Mouse (Mus musculus) limb, embryonic 11.5 days (tissue): ENCODE results near the gene Nudt4. TPM values are rescaled to one million over a fixed set of nuclear protein-coding genes. Genes with fewer than 3 reads are reported as not detected.

Experiments used
- ATAC-seq: fragments of 200-750 bp; cut with Nextera tagmentation; 2 replicates; pipeline ENCODE4 v1.8.0; 2017; ENCODE audit warnings: low read depth; ENCODE audit not compliant: insufficient number of reproducible peaks, low FRiP score, low TSS enrichment
- DNase-seq: peaks from one replicate; pipeline ENCODE4 v3.0.0-alpha.2; 2015; ENCODE audit warnings: low spot score
- H3K27ac ChIP-seq: fragments of 300-500 bp; sonication (generic); replicated peaks from 2 replicates; pipeline ENCODE4 v1.5.1; 2014; ENCODE audit warnings: low read depth, mild to moderate bottlenecking, low read length
- H3K27me3 ChIP-seq: fragments of 300-500 bp; sonication (generic); 2 replicates; pipeline ENCODE4 v1.6.1; 2014; ENCODE audit warnings: mild to moderate bottlenecking, low read length, mixed read lengths; ENCODE audit not compliant: control insufficient read depth, insufficient read depth
- H3K36me3 ChIP-seq: fragments of 300-500 bp; sonication (generic); 2 replicates; pipeline ENCODE4 v1.6.1; 2014; ENCODE audit warnings: mild to moderate bottlenecking, low read length, moderate library complexity, mixed read lengths; ENCODE audit not compliant: control insufficient read depth, insufficient read depth
- H3K4me1 ChIP-seq: fragments of 300-500 bp; sonication (generic); 2 replicates; pipeline ENCODE4 v1.6.1; 2014; ENCODE audit warnings: low read length, mixed read lengths; ENCODE audit not compliant: control insufficient read depth, insufficient read depth
- H3K4me2 ChIP-seq: fragments of 300-500 bp; sonication (generic); 2 replicates; pipeline ENCODE4 v1.6.1; 2014; ENCODE audit warnings: low read depth, mild to moderate bottlenecking, moderate library complexity; ENCODE audit not compliant: severe bottlenecking
- H3K4me3 ChIP-seq: fragments of 300-500 bp; sonication (generic); 2 replicates; pipeline ENCODE4 v1.5.1; 2014; ENCODE audit warnings: low read depth, low read length
- H3K9ac ChIP-seq: fragments of 300-500 bp; sonication (generic); 2 replicates; pipeline ENCODE4 v1.6.1; 2014; ENCODE audit warnings: mild to moderate bottlenecking, low read length
- H3K9me3 ChIP-seq: fragments of 300-500 bp; sonication (generic); 2 replicates; pipeline ENCODE4 v1.6.1; 2016; ENCODE audit warnings: low read length; ENCODE audit not compliant: control insufficient read depth
- WGBS: fragments of 180-500 bp; shearing (Covaris S2); extraction: QIAGEN DNeasy Blood & Tissue Kit; methylation state at CpG from one replicate; pipeline ENCODE4 v1.1.7; 2014; 5-methylcytosine and 5-hydroxymethylcytosine counted together
- polyA plus RNA-seq: library from polyadenylated mRNA; unstranded; fragments of >200 nt; fragmentation: Nextera tagmentation; extraction: Ambion mirVana; gene quantifications from 2 replicates; pipeline ENCODE4 v1.2.1, GENCODE M21; 2014

Nudt4 gene
- polyA plus RNA-seq, 1 experiment from 2014 or later, result 99.7 TPM

- Histone ChIP-seq H3K4me1 (peaks cover 3% of the 10 kb centered on the region; the same call in 1 of the 2 replicates), H3K4me3 (no peak overlapping the region), H3K4me2 (no peak overlapping the region), H3K27me3 (no peaks in the 10 kb centered on the region), H3K9me3 (no peaks in the 10 kb centered on the region), H3K9ac (no peak overlapping the region), H3K27ac (no peak overlapping the region), H3K36me3 (no peaks in the 10 kb centered on the region)
- ATAC-seq, result no peak
- no peak for DNase-seq
- WGBS, result 77% methylated on average over 8 of the region's 8 CpGs
These were observed 51.3 kb downstream of the Nudt4 start for GRCm38 (mm10) chr10:95512635-95513034.

GRCm38 (mm10) chr10:95509263-95509662 is 54.7 kb downstream of the Nudt4 start:
- Histone ChIP-seq H3K27me3 (no peaks in the 10 kb centered on the region), H3K36me3 (no peaks in the 10 kb centered on the region), H3K4me1 (no peaks in the 10 kb centered on the region), H3K9ac (no peak overlapping the region), H3K4me3 (no peak overlapping the region), H3K9me3 (no peaks in the 10 kb centered on the region), H3K27ac (no peak overlapping the region), H3K4me2 (no peak overlapping the region)
- DNase-seq (no peak), ATAC-seq (no peak)
- WGBS, result 77% methylated on average over 3 of the region's 3 CpGs

GRCm38 (mm10) chr10:95508793-95509192 is 55.2 kb downstream of the Nudt4 start:
- Histone ChIP-seq H3K27ac (no peak overlapping the region), H3K4me3 (no peak overlapping the region), H3K4me1 (no peaks in the 10 kb centered on the region), H3K36me3 (no peaks in the 10 kb centered on the region), H3K4me2 (no peak overlapping the region), H3K9me3 (no peaks in the 10 kb centered on the region), H3K9ac (no peak overlapping the region), H3K27me3 (no peaks in the 10 kb centered on the region)
- WGBS, result 88% methylated on average over 6 of the region's 6 CpGs
- ATAC-seq (no peak), DNase-seq (no peak)

GRCm38 (mm10) chr10:95508126-95508525 is 55.8 kb downstream of the Nudt4 start:
- H3K27me3 ChIP-seq, result no peaks in the 10 kb centered on the region
- H3K9ac ChIP-seq, result no peak overlapping the region
- DNase-seq, result no peak
- ATAC-seq, result no peak
- no peaks in the 10 kb centered on the region for H3K36me3 ChIP-seq
- H3K4me1 ChIP-seq, result no peaks in the 10 kb centered on the region
- H3K9me3 ChIP-seq, result no peaks in the 10 kb centered on the region
- no peak overlapping the region for H3K4me3 ChIP-seq
- H3K4me2 ChIP-seq, result no peak overlapping the region
- no peak overlapping the region for H3K27ac ChIP-seq
- WGBS, result 84% methylated on average over 8 of the region's 8 CpGs

GRCm38 (mm10) chr10:95504341-95504740 is 59.6 kb downstream of the Nudt4 start:
- 50% methylated on average over 1 of the region's 1 CpGs for WGBS
- no peak overlapping the region for H3K27ac ChIP-seq
- no peak for ATAC-seq
- no peak for DNase-seq
- no peak overlapping the region for H3K9ac ChIP-seq
- H3K36me3 ChIP-seq, result no peaks in the 10 kb centered on the region
- no peaks in the 10 kb centered on the region for H3K9me3 ChIP-seq
- H3K4me3 ChIP-seq, result no peak overlapping the region
- H3K4me1 ChIP-seq, result no peaks in the 10 kb centered on the region
- no peak overlapping the region for H3K4me2 ChIP-seq
- no peaks in the 10 kb centered on the region for H3K27me3 ChIP-seq

- H3K9me3 ChIP-seq, result no peaks in the 10 kb centered on the region
- no peaks in the 10 kb centered on the region for H3K4me1 ChIP-seq
- DNase-seq, result no peak
- no peak overlapping the region for H3K9ac ChIP-seq
- no peaks in the 10 kb centered on the region for H3K36me3 ChIP-seq
- no peak overlapping the region for H3K27ac ChIP-seq
- no peak overlapping the region for H3K4me3 ChIP-seq
- ATAC-seq, result no peak
- 89% methylated on average over 14 of the region's 14 CpGs for whole genome bisulfite sequencing
- H3K27me3 ChIP-seq, result no peaks in the 10 kb centered on the region
- H3K4me2 ChIP-seq, result no peak overlapping the region
These were observed 60.3 kb downstream of the Nudt4 start for GRCm38 (mm10) chr10:95503443-95504235.

- Histone ChIP-seq H3K4me1 (no peaks in the 10 kb centered on the region), H3K4me3 (peak within 1 kb of the TSS; percentile 77), H3K9me3 (no peaks in the 10 kb centered on the region), H3K9ac (peak within 1 kb of the TSS; percentile 78), H3K27me3 (no peaks in the 10 kb centered on the region), H3K36me3 (no peaks in the 10 kb centered on the region), H3K27ac (peak within 1 kb of the TSS; percentile 56; the same call in 1 of the 2 replicates), H3K4me2 (peak within 1 kb of the TSS; percentile 49)
- ATAC-seq, result peak; percentile 93
- DNase-seq, result peak; percentile 92
- under 1% methylated on average over 35 of the region's 35 CpGs for WGBS
These were observed 62.4 kb downstream of the Nudt4 start, which contains the start of gene Mrpl42 for GRCm38 (mm10) chr10:95501463-95502081. Gene Mrpl42, minus strand, starts transcription at chr10:95501940.

- H3K9me3 ChIP-seq, result no peaks in the 10 kb centered on the region
- H3K36me3 ChIP-seq, result no peaks in the 10 kb centered on the region
- H3K4me3 ChIP-seq, result peak overlapping the region; percentile 77
- no peaks in the 10 kb centered on the region for H3K4me1 ChIP-seq
- WGBS, result 2% methylated on average over 7 of the region's 7 CpGs
- H3K27me3 ChIP-seq, result no peaks in the 10 kb centered on the region
- no peak for DNase-seq
- H3K9ac ChIP-seq, result peak overlapping the region; percentile 78
- peak overlapping the region; percentile 49 for H3K4me2 ChIP-seq
- no peak for ATAC-seq
- H3K27ac ChIP-seq, result peak overlapping the region; percentile 56; the same call in 1 of the 2 replicates
These were observed 62.9 kb downstream of the Nudt4 start for GRCm38 (mm10) chr10:95501033-95501432.
